Mouse (Mus musculus) fibroblast of lung, adult 2 months (primary cell): ENCODE results near the gene Ang2.

Source experiments
- DNase-seq: peaks from one replicate; pipeline ENCODE4 v3.0.0-alpha.2; 2011; ENCODE audit warnings: low read depth

Gene Ang2

DNA sequence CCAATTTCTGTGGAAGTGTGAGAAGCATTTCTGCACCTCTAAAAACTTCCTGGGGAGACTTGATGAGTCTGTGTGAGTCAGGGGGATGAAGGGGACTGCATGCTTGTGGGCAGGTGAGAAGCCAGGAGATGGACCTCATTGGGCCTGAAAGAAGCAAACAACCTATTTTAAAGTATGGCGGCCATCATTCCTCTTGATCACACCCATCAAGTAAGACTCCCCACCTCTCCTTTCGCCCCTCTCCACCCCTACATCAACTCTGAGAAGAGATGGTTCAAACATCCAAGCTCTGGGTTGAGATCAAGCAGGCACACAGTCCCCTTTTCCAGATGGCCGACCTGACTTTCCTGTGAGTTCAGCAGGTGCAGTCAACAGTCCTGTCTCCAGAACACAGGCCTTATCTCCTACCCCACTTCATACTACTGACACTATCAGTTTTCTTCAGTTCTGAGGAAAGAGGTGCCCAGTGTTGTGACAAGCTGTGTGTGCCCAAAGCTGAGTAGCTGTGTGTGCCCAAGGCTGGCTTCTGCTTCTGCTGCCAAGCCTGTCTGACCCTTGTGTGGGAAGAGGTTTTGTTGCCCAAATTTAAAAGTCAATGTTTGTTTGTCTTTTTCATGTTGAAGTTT, 48.6 kb downstream of the Ang2 start:
- no peak for DNase-seq

DNA sequence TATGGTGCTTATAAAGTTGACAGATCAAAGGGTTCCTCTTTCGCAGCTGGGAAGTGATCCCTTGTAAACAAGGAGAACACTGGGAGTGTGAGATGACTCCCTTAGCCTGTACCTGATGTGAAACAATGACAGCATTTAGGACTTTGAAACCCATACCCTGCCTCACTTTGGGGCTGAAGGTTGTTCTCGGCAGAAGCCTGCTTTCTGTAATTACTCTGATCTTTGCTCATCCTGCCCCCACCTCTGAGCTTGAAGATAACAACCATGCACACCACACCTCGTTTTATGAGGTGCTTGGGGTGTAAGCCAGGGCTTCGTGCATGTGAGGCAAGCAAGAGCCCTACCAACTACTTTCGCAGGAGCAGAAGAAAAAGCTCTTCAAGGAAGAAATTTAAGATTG, 49.8 kb downstream of the Ang2 start:
- DNase-seq = no peak

DNA sequence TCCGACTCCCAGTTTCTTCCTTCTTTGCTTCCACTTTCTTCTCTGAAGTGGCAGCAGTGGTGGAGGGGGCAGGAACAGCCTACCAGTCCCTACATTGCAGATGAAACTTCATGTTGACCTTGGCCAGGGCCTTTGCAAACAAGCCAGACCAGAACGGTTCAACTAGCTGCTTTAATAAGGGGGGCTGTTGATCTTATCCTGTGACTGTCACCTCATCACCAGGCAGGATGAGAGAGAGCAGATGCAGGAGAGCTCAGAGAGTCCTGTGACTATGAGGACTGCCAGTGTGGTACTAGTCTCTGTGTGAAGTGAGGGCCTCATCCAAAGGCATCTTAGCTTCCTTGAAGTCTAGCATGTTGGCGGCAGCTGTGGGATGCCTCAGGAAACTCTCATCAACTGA, 50.9 kb downstream of the Ang2 start:
- DNase-seq = no peak

DNA sequence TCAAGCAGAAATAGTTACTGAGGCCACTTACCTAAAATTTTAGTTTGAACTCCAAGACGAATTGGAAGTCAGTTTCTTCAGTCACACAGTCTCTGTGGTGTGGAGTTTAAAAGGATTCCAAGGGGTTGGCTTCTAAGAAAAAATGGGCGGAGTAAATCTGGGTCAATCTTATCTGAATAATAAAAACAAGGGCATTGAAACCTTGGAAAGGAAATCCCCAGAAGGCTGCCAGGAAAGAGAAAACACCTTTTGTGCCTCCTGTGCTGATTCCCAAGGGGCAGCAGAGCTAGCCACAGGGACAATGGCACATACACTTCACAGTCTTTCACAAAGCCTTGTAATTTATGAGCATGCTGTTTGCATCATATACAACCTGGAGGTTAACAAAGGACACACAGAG, 52.3 kb downstream of the Ang2 start, which contains the start of gene Rnase1:
Gene Rnase1 (minus strand): TSS at position 101 of the 400 bp plus-strand sequence.
- no peak for DNase-seq

- no peak for DNase-seq
These were observed 53.4 kb downstream of the Ang2 start for GRCm38 (mm10) chr14:51145521-51145920.
